Mouse (Mus musculus) liver, embryonic 14.5 days (tissue): ENCODE data around the gene Bmf.

Experiments used
- CTCF ChIP-seq: IDR thresholded peaks from 2 replicates; pipeline ENCODE4 v1.5.1; 2016; ENCODE audit warnings: antibody characterized with exemption, low read depth, control low read depth
- EP300 ChIP-seq: IDR thresholded peaks from 2 replicates; pipeline ENCODE4 v1.6.1; 2016; ENCODE audit warnings: antibody characterized with exemption, low read depth

- TF ChIP-seq EP300 (no peak), CTCF (no peak)
Observed at GRCm38 (mm10) chr2:118526545-118526944, 22.9 kb downstream of the Bmf start.
